Mouse (Mus musculus) regulatory T cell (primary cell): ENCODE data around the gene Cybrd1.

ENCODE experiments used
- in situ Hi-C: fragments of 300-600 bp; cut with MboI, MseI; formaldehyde crosslinking; loops from one replicate; pipeline ENCODE4 v1.15.1; 2025; ENCODE audit warnings: high pct_unique_total_duplicates

Cybrd1 gene

GRCm38 (mm10) chr2:71122268-71123029, 4.7 kb downstream of the Cybrd1 start:
- in situ Hi-C loops = no loop called here

- in situ Hi-C loops = no loop called here
Measured at GRCm38 (mm10) chr2:71123591-71123990, 5.9 kb downstream of the Cybrd1 start.

- in situ Hi-C loops = no loop called here
Measured at GRCm38 (mm10) chr2:71127779-71128534, 10.2 kb downstream of the Cybrd1 start.

- in situ Hi-C loops = no loop called here
Measured at GRCm38 (mm10) chr2:71130366-71130765, 12.6 kb downstream of the Cybrd1 start.

- in situ Hi-C loops = no loop called here
Measured at GRCm38 (mm10) chr2:71131866-71132496, 14.3 kb downstream of the Cybrd1 start.

- in situ Hi-C loops = no loop called here
Measured at GRCm38 (mm10) chr2:71134041-71134505, 16.4 kb downstream of the Cybrd1 start.

GRCm38 (mm10) chr2:71134836-71135235, 17.1 kb downstream of the Cybrd1 start:
- in situ Hi-C loops = no loop called here

GRCm38 (mm10) chr2:71140622-71141021, 22.9 kb downstream of the Cybrd1 start:
- in situ Hi-C loops = no loop called here

- in situ Hi-C loops = no loop called here
Measured at GRCm38 (mm10) chr2:71142410-71142809, 24.7 kb downstream of the Cybrd1 start.

GRCm38 (mm10) chr2:71145853-71146252, 28.1 kb downstream of the Cybrd1 start:
- in situ Hi-C loops = no loop called here

GRCm38 (mm10) chr2:71146266-71146665, 28.5 kb downstream of the Cybrd1 start:
- in situ Hi-C loops = no loop called here

GRCm38 (mm10) chr2:71147816-71148215, 30.1 kb downstream of the Cybrd1 start:
- in situ Hi-C loops = no loop called here

GRCm38 (mm10) chr2:71152170-71152569, 34.4 kb downstream of the Cybrd1 start:
- in situ Hi-C loops = no loop called here

GRCm38 (mm10) chr2:71155486-71155885, 37.8 kb downstream of the Cybrd1 start:
- in situ Hi-C loops = no loop called here

GRCm38 (mm10) chr2:71156446-71156845, 38.7 kb downstream of the Cybrd1 start:
- in situ Hi-C loops = no loop called here

GRCm38 (mm10) chr2:71157881-71158280, 40.2 kb downstream of the Cybrd1 start:
- in situ Hi-C loops = no loop called here

GRCm38 (mm10) chr2:71159576-71160306, 42.0 kb downstream of the Cybrd1 start:
- in situ Hi-C loops = no loop called here

- in situ Hi-C loops = no loop called here
Measured at GRCm38 (mm10) chr2:71160307-71160861, 42.7 kb downstream of the Cybrd1 start.

GRCm38 (mm10) chr2:71161558-71161957, 43.8 kb downstream of the Cybrd1 start:
- in situ Hi-C loops = no loop called here

- in situ Hi-C loops = no loop called here
Measured at GRCm38 (mm10) chr2:71162831-71163621, 45.3 kb downstream of the Cybrd1 start.

GRCm38 (mm10) chr2:71167211-71167610, 49.5 kb downstream of the Cybrd1 start:
- in situ Hi-C loops = no loop called here
